Mouse (Mus musculus) testis, adult 2 months (tissue): ENCODE measurements at regions not wholly inside any gene's neighbourhood (a gene's known extent, or its start where the extent isn't known, plus 50 kb on each side); places are given as distances from the start of the nearest gene placed in this dataset.

Experiments used
- H3K27ac ChIP-seq: fragments of 200-500 bp; 2 replicates; pipeline ENCODE4 v1.5.1; 2012; ENCODE audit warnings: low read depth, low read length; ENCODE audit not compliant: control insufficient read depth, insufficient read depth
- H3K27me3 ChIP-seq: fragments of 200-500 bp; 2 replicates; pipeline ENCODE4 v1.6.1; 2012; ENCODE audit warnings: mild to moderate bottlenecking, low read length, moderate library complexity; ENCODE audit not compliant: control insufficient read depth, insufficient read depth
- H3K36me3 ChIP-seq: fragments of 200-500 bp; 2 replicates; pipeline ENCODE4 v1.6.1; 2012; ENCODE audit warnings: mild to moderate bottlenecking, low read length; ENCODE audit not compliant: control insufficient read depth, insufficient read depth
- H3K4me1 ChIP-seq: fragments of 200-500 bp; 2 replicates; pipeline ENCODE4 v1.6.1; 2012; ENCODE audit warnings: low read length; ENCODE audit not compliant: control insufficient read depth, insufficient read depth
- H3K4me3 ChIP-seq: fragments of 200-500 bp; 2 replicates; pipeline ENCODE4 v1.5.1; 2012; ENCODE audit warnings: low read depth, mild to moderate bottlenecking, low read length, moderate library complexity, mixed read lengths; ENCODE audit not compliant: control insufficient read depth
- CTCF ChIP-seq: fragments of 200-500 bp; IDR thresholded peaks from 2 replicates; pipeline ENCODE4 v1.5.1; 2012; ENCODE audit warnings: low read depth, mild to moderate bottlenecking, inconsistent platforms, low read length, moderate library complexity; ENCODE audit not compliant: control insufficient read depth, insufficient read depth, insufficient replicate concordance
- POLR2A ChIP-seq: fragments of 200-500 bp; IDR thresholded peaks from 2 replicates; pipeline ENCODE4 v1.6.1; 2012; ENCODE audit warnings: low read depth, mild to moderate bottlenecking, inconsistent platforms, low read length, moderate library complexity; ENCODE audit not compliant: control insufficient read depth

GRCm38 (mm10) chr4:93438587-93439336, 103.5 kb upstream of the Tusc1 start:
- H3K4me1 ChIP-seq, result no peaks in the 10 kb centered on the region
- H3K27ac ChIP-seq, result no peak overlapping the region
- no peak overlapping the region for H3K4me3 ChIP-seq
- TF ChIP-seq POLR2A, result no peak
- no peak for TF ChIP-seq CTCF
- no peaks in the 10 kb centered on the region for H3K36me3 ChIP-seq
- no peaks in the 10 kb centered on the region for H3K27me3 ChIP-seq

- Histone ChIP-seq H3K4me3 (no peak overlapping the region), H3K27ac (no peak overlapping the region), H3K27me3 (no peaks in the 10 kb centered on the region), H3K36me3 (no peaks in the 10 kb centered on the region), H3K4me1 (no peaks in the 10 kb centered on the region)
- TF ChIP-seq POLR2A, result no peak
- no peak for TF ChIP-seq CTCF
These were observed 102.2 kb upstream of the Tusc1 start for GRCm38 (mm10) chr4:93437386-93438130.

GRCm38 (mm10) chr4:93412695-93413094, 77.4 kb upstream of the Tusc1 start:
- H3K27ac ChIP-seq, result no peak overlapping the region
- H3K27me3 ChIP-seq, result no peaks in the 10 kb centered on the region
- no peaks in the 10 kb centered on the region for H3K36me3 ChIP-seq
- no peak overlapping the region for H3K4me3 ChIP-seq
- H3K4me1 ChIP-seq, result no peaks in the 10 kb centered on the region
- TF ChIP-seq CTCF (no peak), POLR2A (no peak)

- no peak overlapping the region for H3K27ac ChIP-seq
- H3K4me3 ChIP-seq, result peak overlapping the region; percentile 13; the same call in 1 of the 2 replicates
- H3K27me3 ChIP-seq, result no peaks in the 10 kb centered on the region
- TF ChIP-seq POLR2A (no peak), CTCF (no peak)
- H3K4me1 ChIP-seq, result no peaks in the 10 kb centered on the region
- H3K36me3 ChIP-seq, result no peaks in the 10 kb centered on the region
These were observed 71.6 kb upstream of the Tusc1 start for GRCm38 (mm10) chr4:93406876-93407275.

GRCm38 (mm10) chr4:93400579-93400978, 65.3 kb upstream of the Tusc1 start:
- Histone ChIP-seq H3K4me1 (no peaks in the 10 kb centered on the region), H3K36me3 (no peaks in the 10 kb centered on the region), H3K27ac (no peak overlapping the region), H3K4me3 (no peak overlapping the region), H3K27me3 (no peaks in the 10 kb centered on the region)
- TF ChIP-seq POLR2A (no peak), CTCF (no peak)
